Mouse (Mus musculus): ENCODE data around the gene Ppig. TPM values are rescaled to one million over a fixed set of nuclear protein-coding genes. Genes with fewer than 3 reads are reported as not detected.

The Ppig gene
- polyA plus RNA-seq, 1 experiment from 2014 or later = 59.6 TPM

DNA sequence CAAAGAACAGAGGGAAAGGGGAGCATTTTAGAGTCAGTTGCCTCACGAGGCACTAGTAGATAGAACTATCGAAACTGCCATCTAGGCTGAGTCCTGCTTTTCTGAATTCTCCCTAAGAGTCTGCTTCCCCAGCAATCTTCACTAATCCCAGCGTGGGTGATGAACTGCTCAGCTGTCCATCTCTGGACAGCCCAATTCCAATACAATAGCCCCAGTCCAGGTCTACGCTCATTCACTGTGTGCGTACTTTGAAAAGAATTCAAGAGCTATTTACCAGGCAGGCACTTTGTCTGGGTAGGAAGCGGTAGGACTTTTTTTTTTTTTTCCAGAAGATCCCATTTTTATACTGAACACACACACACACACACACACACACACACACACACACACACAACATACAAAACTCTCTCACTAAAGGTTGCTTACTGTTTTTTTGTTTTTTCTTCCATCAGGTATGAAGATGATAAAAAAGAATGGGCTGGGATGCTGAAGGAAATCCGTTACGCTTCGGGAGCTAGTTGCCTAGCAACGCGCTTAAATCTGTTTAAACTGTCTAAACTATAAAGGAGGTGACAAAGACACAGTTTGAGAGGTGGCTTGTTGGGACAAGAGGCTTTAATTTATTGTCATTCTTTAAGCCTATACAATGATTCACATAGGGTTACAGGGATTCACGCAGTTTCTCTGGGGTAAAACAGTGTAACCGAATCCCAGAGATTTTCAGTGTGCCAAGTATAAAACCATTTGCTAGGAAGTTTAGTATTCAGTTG lies 39.1 kb upstream of the Ppig start:
- Histone ChIP-seq H3K27ac (ENCODE audit: low read depth) (no peak overlapping the region), H3K9me3 (ENCODE audit: low read length) (no peaks in the 10 kb centered on the region), H3K4me1 (ENCODE audit: insufficient read depth) (no peaks in the 10 kb centered on the region), H3K4me2 (ENCODE audit: low read depth, low read length) (no peak overlapping the region), H3K4me3 (ENCODE audit: low read depth, low read length) (no peak overlapping the region), H3K27me3 (ENCODE audit: insufficient read depth, low read length) (no peaks in the 10 kb centered on the region), H3K36me3 (replicated peaks; ENCODE audit: insufficient read depth, low read length) (no peaks in the 10 kb centered on the region; the same call in 1 of the 2 replicates), H3K9ac (replicated peaks) (no peak overlapping the region)
- 84% methylated on average over 13 of the region's 13 CpGs for WGBS (ENCODE audit: insufficient replicate concordance)
- no peak for DNase-seq
- no peak for ATAC-seq
- TF ChIP-seq EP300 (IDR thresholded peaks at IDR 0.05; ENCODE audit: low read depth) (no peak), CTCF (IDR thresholded peaks at IDR 0.05; ENCODE audit: low read depth) (no peak)

- H3K4me3 ChIP-seq (ENCODE audit: low read depth, low read length) = no peak overlapping the region
- no peaks in the 10 kb centered on the region for H3K27me3 ChIP-seq (ENCODE audit: insufficient read depth, low read length)
These were observed 37.9 kb upstream of the Ppig start for GRCm38 (mm10) chr2:69684488-69684887.

DNA sequence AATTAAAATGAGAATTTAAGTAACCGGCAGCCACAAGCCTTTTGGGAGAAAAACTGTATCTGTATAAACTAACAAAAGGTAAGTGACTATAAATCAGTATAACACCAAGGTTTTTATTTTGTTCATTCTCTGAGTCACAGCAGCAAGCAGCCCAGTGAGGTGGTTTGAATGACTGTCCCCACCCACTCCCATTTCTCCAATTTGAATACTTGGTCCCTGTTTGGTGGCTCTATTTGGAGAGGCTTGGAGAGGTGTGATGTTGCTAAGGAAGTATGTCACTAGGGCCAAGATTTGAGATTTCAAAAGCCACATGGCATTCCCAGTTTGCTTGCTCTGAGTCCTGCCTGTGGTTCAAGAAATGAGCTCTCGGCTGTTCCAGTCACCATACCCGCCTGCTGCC lies 32.1 kb upstream of the Ppig start:
- no peaks in the 10 kb centered on the region for H3K4me1 ChIP-seq (ENCODE audit: insufficient read depth)
- TF ChIP-seq EP300 (IDR thresholded peaks at IDR 0.05; ENCODE audit: low read depth) = no peak
- TF ChIP-seq CTCF (IDR thresholded peaks at IDR 0.05; ENCODE audit: low read depth) = no peak
- H3K9ac ChIP-seq (replicated peaks) = no peak overlapping the region
- no peak overlapping the region for H3K4me2 ChIP-seq (ENCODE audit: low read depth, low read length)
- DNase-seq (no peak), ATAC-seq (no peak)
- no peaks in the 10 kb centered on the region for H3K27me3 ChIP-seq (ENCODE audit: insufficient read depth, low read length)
- WGBS (ENCODE audit: insufficient replicate concordance) = 92% methylated on average over 3 of the region's 3 CpGs
- no peaks in the 10 kb centered on the region for H3K9me3 ChIP-seq (ENCODE audit: low read length)
- H3K27ac ChIP-seq (ENCODE audit: low read depth) = no peak overlapping the region
- peaks cover 22% of the 10 kb centered on the region for H3K36me3 ChIP-seq (replicated peaks; ENCODE audit: insufficient read depth, low read length)
- H3K4me3 ChIP-seq (ENCODE audit: low read depth, low read length) = no peak overlapping the region

More at GRCm38 (mm10) chr2:69684488-69684887, 37.9 kb upstream of the Ppig start:
- H3K9me3 ChIP-seq (ENCODE audit: low read length) = no peaks in the 10 kb centered on the region
- DNase-seq (no peak), ATAC-seq (no peak)
- no peak for TF ChIP-seq EP300 (IDR thresholded peaks at IDR 0.05; ENCODE audit: low read depth)
- TF ChIP-seq CTCF (IDR thresholded peaks at IDR 0.05; ENCODE audit: low read depth) = no peak
- WGBS (ENCODE audit: insufficient replicate concordance) = 89% methylated on average over 3 of the region's 3 CpGs
- peaks cover 6% of the 10 kb centered on the region; the same call in 1 of the 2 replicates for H3K36me3 ChIP-seq (replicated peaks; ENCODE audit: insufficient read depth, low read length)
- H3K27ac ChIP-seq (ENCODE audit: low read depth) = no peak overlapping the region
- no peak overlapping the region for H3K9ac ChIP-seq (replicated peaks)
- no peaks in the 10 kb centered on the region for H3K4me1 ChIP-seq (ENCODE audit: insufficient read depth)
- H3K4me2 ChIP-seq (ENCODE audit: low read depth, low read length) = no peak overlapping the region

- Histone ChIP-seq H3K4me2 (ENCODE audit: low read depth, low read length) (no peak overlapping the region), H3K4me1 (ENCODE audit: insufficient read depth) (no peaks in the 10 kb centered on the region), H3K4me3 (ENCODE audit: low read depth, low read length) (no peak overlapping the region), H3K27me3 (ENCODE audit: insufficient read depth, low read length) (no peaks in the 10 kb centered on the region), H3K9ac (replicated peaks) (no peak overlapping the region), H3K9me3 (ENCODE audit: low read length) (no peaks in the 10 kb centered on the region), H3K36me3 (replicated peaks; ENCODE audit: insufficient read depth, low read length) (peaks cover 22% of the 10 kb centered on the region), H3K27ac (ENCODE audit: low read depth) (no peak overlapping the region)
- WGBS (ENCODE audit: insufficient replicate concordance) = 89% methylated on average over 6 of the region's 6 CpGs
- no peak for TF ChIP-seq CTCF (IDR thresholded peaks at IDR 0.05; ENCODE audit: low read depth)
- no peak for TF ChIP-seq EP300 (IDR thresholded peaks at IDR 0.05; ENCODE audit: low read depth)
- ATAC-seq = no peak
- no peak for DNase-seq
These were observed 31.5 kb upstream of the Ppig start for GRCm38 (mm10) chr2:69690843-69691242.

DNA sequence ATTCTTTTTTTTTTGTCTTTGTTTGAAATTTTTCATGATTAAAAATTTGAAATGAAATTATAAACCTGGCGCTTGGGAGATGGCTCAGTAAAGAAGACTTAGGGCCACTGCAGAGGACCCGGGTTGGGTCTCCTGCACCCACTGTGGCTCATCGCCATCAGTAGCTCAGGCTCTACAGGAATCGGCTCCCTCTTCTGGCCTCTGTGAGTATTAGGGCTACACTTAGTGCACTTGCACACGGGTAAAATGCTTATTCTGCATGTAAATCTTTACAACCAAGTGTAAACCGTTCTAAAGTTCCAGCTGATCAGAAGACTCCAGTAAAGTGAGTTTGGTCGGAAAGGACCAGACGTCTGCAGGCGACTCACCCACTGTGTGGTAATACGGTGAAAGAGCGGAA lies 28.8 kb upstream of the Ppig start:
- no peak for TF ChIP-seq EP300 (IDR thresholded peaks at IDR 0.05; ENCODE audit: low read depth)
- peak; percentile 12; the same call in 1 of the 2 replicates for TF ChIP-seq CTCF (IDR thresholded peaks at IDR 0.05; ENCODE audit: low read depth)
- no peaks in the 10 kb centered on the region for H3K4me1 ChIP-seq (ENCODE audit: insufficient read depth)
- H3K4me3 ChIP-seq (ENCODE audit: low read depth, low read length) = no peak overlapping the region
- no peaks in the 10 kb centered on the region for H3K9me3 ChIP-seq (ENCODE audit: low read length)
- no peak overlapping the region for H3K27ac ChIP-seq (ENCODE audit: low read depth)
- no peak overlapping the region for H3K9ac ChIP-seq (replicated peaks)
- H3K36me3 ChIP-seq (replicated peaks; ENCODE audit: insufficient read depth, low read length) = peaks cover 24% of the 10 kb centered on the region
- H3K27me3 ChIP-seq (ENCODE audit: insufficient read depth, low read length) = no peaks in the 10 kb centered on the region
- WGBS (ENCODE audit: insufficient replicate concordance) = 92% methylated on average over 11 of the region's 11 CpGs
- DNase-seq = no peak
- no peak overlapping the region for H3K4me2 ChIP-seq (ENCODE audit: low read depth, low read length)
- ATAC-seq = no peak

- no peak for ATAC-seq
- WGBS (ENCODE audit: insufficient replicate concordance) = 89% methylated on average over 8 of the region's 8 CpGs
- peaks cover 43% of the 10 kb centered on the region for H3K36me3 ChIP-seq (replicated peaks; ENCODE audit: insufficient read depth, low read length)
These were observed 21.9 kb upstream of the Ppig start for GRCm38 (mm10) chr2:69700446-69700845.

More at GRCm38 (mm10) chr2:69700446-69700845, 21.9 kb upstream of the Ppig start:
- Histone ChIP-seq H3K27me3 (ENCODE audit: insufficient read depth, low read length) (no peaks in the 10 kb centered on the region), H3K4me1 (ENCODE audit: insufficient read depth) (no peaks in the 10 kb centered on the region), H3K9ac (replicated peaks) (no peak overlapping the region), H3K4me3 (ENCODE audit: low read depth, low read length) (no peak overlapping the region), H3K9me3 (ENCODE audit: low read length) (no peaks in the 10 kb centered on the region), H3K4me2 (ENCODE audit: low read depth, low read length) (no peak overlapping the region), H3K27ac (ENCODE audit: low read depth) (no peak overlapping the region)
- no peak for TF ChIP-seq EP300 (IDR thresholded peaks at IDR 0.05; ENCODE audit: low read depth)
- TF ChIP-seq CTCF (IDR thresholded peaks at IDR 0.05; ENCODE audit: low read depth) = no peak
- DNase-seq = no peak

All from liver, postnatal 0 days (tissue).